Mouse (Mus musculus) myocyte (in vitro differentiated cells): Measurements from ENCODE around the gene Pdcd4. TPM values are rescaled to one million over a fixed set of nuclear protein-coding genes. Genes with fewer than 3 reads are reported as not detected.

Source experiments
- H3K27me3 ChIP-seq: one replicate; pipeline ENCODE4 v1.6.1; 2011; ENCODE audit not compliant: control insufficient read depth, insufficient read depth, insufficient read length
- H3K36me3 ChIP-seq: one replicate; pipeline ENCODE4 v1.6.1; 2011; ENCODE audit not compliant: control insufficient read depth, insufficient read depth
- H3K4me2 ChIP-seq: one replicate; pipeline ENCODE4 v1.6.1; 2011; ENCODE audit warnings: low read depth, control low read depth
- H3K4me3 ChIP-seq: one replicate; pipeline ENCODE4 v1.5.1; 2011; ENCODE audit warnings: mild to moderate bottlenecking, control low read depth, moderate library complexity
- H3K79me2 ChIP-seq: one replicate; pipeline ENCODE4 v1.6.1; 2011; ENCODE audit not compliant: control insufficient read depth, insufficient read depth
- H3ac ChIP-seq: one replicate; pipeline ENCODE4 v1.6.1; 2011; ENCODE audit not compliant: control insufficient read depth, insufficient read length
- CEBPB ChIP-seq: IDR thresholded peaks from 2 replicates; pipeline ENCODE4 v1.6.1; 2011; ENCODE audit warnings: mild to moderate bottlenecking, moderate library complexity; ENCODE audit not compliant: poor library complexity, insufficient read depth, severe bottlenecking
- E2F4 ChIP-seq: IDR thresholded peaks from one replicate; pipeline ENCODE4 v1.6.1; 2011; ENCODE audit warnings: mild to moderate bottlenecking, control low read depth, moderate library complexity; ENCODE audit not compliant: insufficient read depth
- MAX ChIP-seq: IDR thresholded peaks from one replicate; pipeline ENCODE4 v1.6.1; 2011; ENCODE audit warnings: low read depth, mild to moderate bottlenecking, control low read depth
- MYOD1 ChIP-seq, 3 experiments: IDR thresholded peaks; one replicate each; pipeline ENCODE4 v1.6.1; 2011; ENCODE audit warnings: control low read depth in 2 of 3, low read depth in 2 of 3, mild to moderate bottlenecking in 2 of 3, moderate library complexity in 1 of 3; ENCODE audit not compliant: insufficient read length in 2 of 3, control insufficient read depth in 1 of 3
- MYOG ChIP-seq, 3 experiments: IDR thresholded peaks; one replicate each; pipeline ENCODE4 v1.6.1; 2011; ENCODE audit warnings: control low read depth in 2 of 3, low read depth in 2 of 3, mild to moderate bottlenecking in 2 of 3; ENCODE audit not compliant: insufficient read length in 2 of 3, control insufficient read depth in 1 of 3, insufficient read depth in 1 of 3
- POLR2A ChIP-seq: IDR thresholded peaks from one replicate; pipeline ENCODE4 v1.6.1; 2011; ENCODE audit warnings: low read depth, mild to moderate bottlenecking, control low read depth, moderate library complexity; ENCODE audit not compliant: insufficient read length
- POLR2AphosphoS2 ChIP-seq: IDR thresholded peaks from one replicate; pipeline ENCODE4 v1.6.1; 2011; ENCODE audit warnings: low read depth, control low read depth; ENCODE audit not compliant: insufficient read length
- REST ChIP-seq: IDR thresholded peaks from one replicate; pipeline ENCODE4 v1.6.1; 2011; ENCODE audit warnings: mild to moderate bottlenecking, control low read depth, moderate library complexity; ENCODE audit not compliant: insufficient read depth, insufficient read length
- SRF ChIP-seq: IDR thresholded peaks from one replicate; pipeline ENCODE4 v1.6.1; 2011; ENCODE audit warnings: low read depth; ENCODE audit not compliant: control insufficient read depth, insufficient read length
- TCF12 ChIP-seq: IDR thresholded peaks from one replicate; pipeline ENCODE4 v1.6.1; 2011; ENCODE audit warnings: mild to moderate bottlenecking, control low read depth; ENCODE audit not compliant: poor library complexity, insufficient read depth, severe bottlenecking
- TCF3 ChIP-seq: IDR thresholded peaks from one replicate; pipeline ENCODE4 v1.6.1; 2011; ENCODE audit warnings: low read depth, control low read depth; ENCODE audit not compliant: insufficient read length
- USF1 ChIP-seq: IDR thresholded peaks from one replicate; pipeline ENCODE4 v1.6.1; 2011; ENCODE audit warnings: low read depth, mild to moderate bottlenecking, control low read depth, moderate library complexity
- polyA plus RNA-seq: library from polyadenylated mRNA; unstranded; fragments of >200 nt; fragmentation: generic; extraction: Trizol; gene quantifications from one replicate; pipeline ENCODE4 v1.2.1, GENCODE M21; 2012; ENCODE audit warnings: missing spikeins

The Pdcd4 gene
- polyA plus RNA-seq, 1 experiment: 8.4 TPM

- Histone ChIP-seq H3ac (no peak overlapping the region), H3K27me3 (no peaks in the 10 kb centered on the region), H3K4me2 (no peak overlapping the region), H3K36me3 (peaks cover 37% of the 10 kb centered on the region), H3K79me2 (no peaks in the 10 kb centered on the region), H3K4me3 (no peak overlapping the region)
- TF ChIP-seq CEBPB: no peak
- no peak for TF ChIP-seq MAX
- TF ChIP-seq MYOD1 (IDR thresholded peaks at IDR 0.05; ENCODE audit: control insufficient read depth in 1 of 3, insufficient read length in 2 of 3, low read depth in 2 of 3): no peak
- no peak for TF ChIP-seq TCF3
- no peak for TF ChIP-seq E2F4
- TF ChIP-seq REST: no peak
- no peak for TF ChIP-seq POLR2AphosphoS2
- TF ChIP-seq TCF12: no peak
Measured at GRCm38 (mm10) chr19:53862573-53863246, 29.3 kb upstream of the Pdcd4 start.

GRCm38 (mm10) chr19:53867238-53867637, 24.8 kb upstream of the Pdcd4 start:
- Histone ChIP-seq H3ac (no peak overlapping the region), H3K4me3 (no peak overlapping the region), H3K4me2 (no peak overlapping the region), H3K27me3 (no peaks in the 10 kb centered on the region), H3K79me2 (no peaks in the 10 kb centered on the region), H3K36me3 (peaks cover 31% of the 10 kb centered on the region)
- peak; percentile 31 for TF ChIP-seq POLR2A
- TF ChIP-seq E2F4: no peak
- TF ChIP-seq POLR2AphosphoS2: peak; percentile 30

DNA sequence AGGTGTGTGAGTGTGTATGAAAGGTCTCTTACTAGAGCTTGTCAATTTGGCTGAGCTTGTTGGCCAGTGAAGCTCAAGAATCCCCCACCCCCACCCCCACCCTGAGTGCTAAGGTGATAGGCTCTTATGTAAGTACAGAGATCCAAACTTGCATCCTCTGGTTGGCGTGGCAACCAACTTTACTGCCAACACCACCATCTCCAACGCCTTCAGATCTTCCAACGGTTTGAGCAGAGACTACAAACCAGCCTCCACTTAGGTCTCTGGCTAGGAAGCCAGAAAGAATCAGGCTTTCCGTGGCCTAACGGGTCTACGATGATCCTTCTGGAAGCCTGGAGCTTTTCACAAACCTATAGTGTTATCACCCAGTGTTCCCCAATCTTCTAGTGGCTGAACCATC, 23.9 kb upstream of the Pdcd4 start:
- peaks cover 30% of the 10 kb centered on the region for H3K36me3 ChIP-seq
- H3K4me2 ChIP-seq: no peak overlapping the region
- TF ChIP-seq TCF3 (no peak), MAX (no peak), POLR2A (no peak), CEBPB (no peak), E2F4 (no peak), TCF12 (no peak), REST (no peak), USF1 (no peak), SRF (no peak), MYOD1 (IDR thresholded peaks at IDR 0.05; ENCODE audit: control insufficient read depth in 1 of 3, insufficient read length in 2 of 3, low read depth in 2 of 3) (no peak), MYOG (IDR thresholded peaks at IDR 0.05; ENCODE audit: control insufficient read depth in 1 of 3, insufficient read depth in 1 of 3, insufficient read length in 2 of 3, low read depth in 2 of 3) (no peak), POLR2AphosphoS2 (no peak)
- no peaks in the 10 kb centered on the region for H3K27me3 ChIP-seq
- H3K4me3 ChIP-seq: no peak overlapping the region
- no peak overlapping the region for H3ac ChIP-seq
- H3K79me2 ChIP-seq: no peaks in the 10 kb centered on the region

DNA sequence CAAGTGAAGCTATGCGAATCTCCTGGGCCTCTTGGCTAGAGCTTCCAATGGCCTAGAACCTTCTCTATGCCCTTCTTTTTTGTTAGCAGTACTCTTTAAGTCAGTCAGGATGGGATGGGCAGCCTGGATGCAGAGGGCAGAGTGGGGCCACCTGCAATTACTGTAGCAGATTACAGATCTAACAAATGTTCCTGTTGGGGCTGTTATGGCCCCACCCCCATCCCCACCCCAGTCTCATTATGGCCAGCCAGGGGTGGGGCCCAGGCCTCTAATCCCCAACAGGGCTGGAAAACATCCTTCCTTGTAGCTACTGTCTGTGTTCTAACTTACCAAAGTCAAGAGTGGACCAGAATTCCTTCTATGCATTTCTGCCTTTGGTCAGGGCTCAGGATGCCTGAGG, 23.2 kb upstream of the Pdcd4 start:
- H3K4me2 ChIP-seq: no peak overlapping the region
- no peaks in the 10 kb centered on the region for H3K79me2 ChIP-seq
- no peaks in the 10 kb centered on the region for H3K27me3 ChIP-seq
- no peak overlapping the region for H3K4me3 ChIP-seq
- peaks cover 23% of the 10 kb centered on the region for H3K36me3 ChIP-seq
- TF ChIP-seq E2F4 (no peak), TCF12 (no peak), MYOG (IDR thresholded peaks at IDR 0.05; ENCODE audit: control insufficient read depth in 1 of 3, insufficient read depth in 1 of 3, insufficient read length in 2 of 3, low read depth in 2 of 3) (no peak), USF1 (no peak), REST (no peak), POLR2AphosphoS2 (no peak), POLR2A (no peak), MYOD1 (IDR thresholded peaks at IDR 0.05; ENCODE audit: control insufficient read depth in 1 of 3, insufficient read length in 2 of 3, low read depth in 2 of 3) (no peak), MAX (no peak), SRF (no peak), CEBPB (no peak), TCF3 (no peak)
- H3ac ChIP-seq: no peak overlapping the region
